In the genomic region with DNA sequence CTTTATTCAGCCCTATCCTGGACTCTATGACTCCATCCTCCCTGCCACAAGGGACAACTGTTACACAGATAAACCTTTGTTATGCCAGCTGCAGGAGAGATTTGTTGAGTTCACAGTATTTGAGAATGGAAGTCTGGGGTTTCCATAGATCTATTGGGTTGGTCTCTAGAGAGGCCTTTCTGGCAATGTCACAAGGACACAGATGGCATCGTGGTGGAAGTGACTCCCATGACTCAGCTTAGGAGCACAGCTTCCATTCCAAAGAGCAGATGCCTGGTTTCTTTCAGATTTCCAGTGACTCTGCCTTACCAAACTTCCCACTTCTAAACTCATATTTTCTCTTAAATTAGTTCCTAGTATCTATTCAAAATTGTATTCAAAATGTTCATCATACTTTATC, we compare ENCODE assay signal across 23 mouse cellular contexts.
DNase-seq lines count a peak whose midpoint lies in the region; ATAC-seq lines count a peak whose summit lies in the region.
"Had no signal": no experiment of that assay in that cellular context is flagged by ENCODE, and none has a peak within 500 bp of the region (broad histone marks: within the 10 kb centered on the region; RNA-seq: fewer than 3 reads in every experiment).

No protein-coding gene starts in this region.

- no peaks in the 10 kb centered on the region for H3K9me3 ChIP-seq in heart, embryonic 10.5 days
- H3K9me3 ChIP-seq: embryonic facial prominence, embryonic 10.5 days; forebrain, embryonic 12.5 days; hindbrain, embryonic 10.5 days; lung, embryonic 15.5 days; midbrain, embryonic 10.5 days had no signal

- no peaks in the 10 kb centered on the region for H3K4me1 ChIP-seq in heart, embryonic 10.5 days
- H3K4me1 ChIP-seq: embryonic facial prominence, embryonic 10.5 days; forebrain, embryonic 12.5 days; hindbrain, embryonic 10.5 days; lung, embryonic 15.5 days; midbrain, embryonic 10.5 days had no signal

- H3K4me3 ChIP-seq in heart, embryonic 10.5 days, result no peak overlapping the region
- H3K4me3 ChIP-seq: embryonic facial prominence, embryonic 10.5 days; forebrain, embryonic 12.5 days; heart, adult 2 months; hindbrain, embryonic 10.5 days; lung, embryonic 15.5 days; midbrain, embryonic 10.5 days had no signal

- DNase-seq in heart, adult 9 months (ENCODE audit: low spot score in 2 of 2), result peak; percentile 14 to 18
- no peak for DNase-seq in heart, embryonic 10.5 days (ENCODE audit: low spot score)
- DNase-seq in Muller cell, postnatal 12 days (ENCODE audit: inconsistent ontology term), result peak; percentile 16
- DNase-seq in brain, adult 2 months (ENCODE audit: low read depth, low spot score), result peak; percentile 61
- peak; percentile 4 to 12 for DNase-seq in layer of hippocampus, postnatal 10 days (ENCODE audit: low spot score in 2 of 2)
- no peak for DNase-seq in spleen, adult 18-20 months
- DNase-seq: adrenal gland, postnatal 14 days; cerebellum, adult 18-20 months; gastrocnemius, postnatal 14 days; heart, adult 2 months; kidney, adult 9 months; kidney, postnatal 25 days; retina, postnatal 1 day; thymus, postnatal 14 days had no signal

- no peak for ATAC-seq in erythroblast, adult 5-6 weeks (replicated peaks; ENCODE audit: low FRiP score, poor library complexity, severe bottlenecking)
- ATAC-seq: Patski had no signal

- 77% methylated on average over 1 of the region's 1 CpGs for WGBS in heart, embryonic 10.5 days

- no peaks in the 10 kb centered on the region for H3K27me3 ChIP-seq in heart, embryonic 10.5 days (ENCODE audit: insufficient read depth, poor library complexity, severe bottlenecking)
- H3K27me3 ChIP-seq: forebrain, embryonic 12.5 days; lung, embryonic 15.5 days; Patski had no signal

- no peaks in the 10 kb centered on the region for H3K36me3 ChIP-seq in heart, embryonic 10.5 days
- H3K36me3 ChIP-seq: embryonic facial prominence, embryonic 10.5 days; forebrain, embryonic 12.5 days; hindbrain, embryonic 10.5 days; lung, embryonic 15.5 days; midbrain, embryonic 10.5 days had no signal

- no peak overlapping the region for H3K27ac ChIP-seq in heart, embryonic 10.5 days
- H3K27ac ChIP-seq: embryonic facial prominence, embryonic 10.5 days; forebrain, embryonic 12.5 days; heart, adult 2 months; hindbrain, embryonic 10.5 days; liver, embryonic 14.5 days; lung, embryonic 15.5 days; macrophage; midbrain, embryonic 10.5 days had no signal

Comparison
In these comparisons a context has a peak if more than half of its experiments do, and no peak if none do; other contexts are left out.
1. DNase-seq: peak in heart, adult 9 months (2 of 2), Muller cell, postnatal 12 days (single experiment), brain, adult 2 months (single experiment) and layer of hippocampus, postnatal 10 days (2 of 2); none in heart, embryonic 10.5 days (single experiment) and spleen, adult 18-20 months (0 of 2).